16 mouse cellular contexts compared by ENCODE assay signal in genomic region chr2:41666296-41666695, GRCm38 (mm10).
DNase-seq lines count a peak whose midpoint lies in the region; ATAC-seq and TF ChIP-seq lines count a peak whose summit lies in the region.
"Had no signal": no experiment of that assay in that cellular context is flagged by ENCODE, and none has a peak within 500 bp of the region (broad histone marks: within the 10 kb centered on the region; RNA-seq: fewer than 3 reads in every experiment).

No protein-coding gene starts in this region.

- no peaks in the 10 kb centered on the region for H3K27me3 ChIP-seq in intestine, embryonic 15.5 days (replicated peaks)
- H3K27me3 ChIP-seq in intestine, embryonic 16.5 days (replicated peaks; ENCODE audit: control insufficient read depth, insufficient read depth, low read length): no peaks in the 10 kb centered on the region
- H3K27me3 ChIP-seq in stomach, embryonic 15.5 days (replicated peaks): no peaks in the 10 kb centered on the region
- H3K27me3 ChIP-seq in stomach, postnatal 0 days (ENCODE audit: control insufficient read depth, insufficient read depth, low read length): no peaks in the 10 kb centered on the region
- H3K27me3 ChIP-seq: embryonic facial prominence, embryonic 13.5 days; forebrain, embryonic 12.5 days; heart, embryonic 13.5 days had no signal

- no peak overlapping the region for H3K27ac ChIP-seq in intestine, embryonic 15.5 days
- H3K27ac ChIP-seq in intestine, embryonic 16.5 days (ENCODE audit: low read length): no peak overlapping the region
- no peak overlapping the region for H3K27ac ChIP-seq in stomach, embryonic 15.5 days
- no peak overlapping the region for H3K27ac ChIP-seq in stomach, postnatal 0 days (replicated peaks)
- H3K27ac ChIP-seq: embryonic facial prominence, embryonic 13.5 days; forebrain, embryonic 12.5 days; heart, embryonic 13.5 days; hindbrain, postnatal 0 days had no signal

- no peak for TF ChIP-seq CTCF in stomach, postnatal 0 days (IDR thresholded peaks at IDR 0.05; ENCODE audit: low read depth)

- H3K9me3 ChIP-seq in intestine, embryonic 15.5 days: no peaks in the 10 kb centered on the region
- no peaks in the 10 kb centered on the region for H3K9me3 ChIP-seq in intestine, embryonic 16.5 days (ENCODE audit: control insufficient read depth, low read length)
- H3K9me3 ChIP-seq in stomach, embryonic 15.5 days: no peaks in the 10 kb centered on the region
- H3K9me3 ChIP-seq in stomach, postnatal 0 days (ENCODE audit: control insufficient read depth, low read length): no peaks in the 10 kb centered on the region
- H3K9me3 ChIP-seq: embryonic facial prominence, embryonic 13.5 days; forebrain, embryonic 12.5 days; heart, embryonic 13.5 days had no signal

- TF ChIP-seq EP300 in stomach, postnatal 0 days (optimal IDR thresholded peaks at IDR 0.05): no peak

- H3K4me1 ChIP-seq in intestine, embryonic 15.5 days (replicated peaks): no peaks in the 10 kb centered on the region
- H3K4me1 ChIP-seq in intestine, embryonic 16.5 days (ENCODE audit: control insufficient read depth, insufficient read depth, low read length): no peaks in the 10 kb centered on the region
- H3K4me1 ChIP-seq in stomach, embryonic 15.5 days: no peaks in the 10 kb centered on the region
- H3K4me1 ChIP-seq in stomach, postnatal 0 days (replicated peaks; ENCODE audit: control insufficient read depth, insufficient read depth): no peaks in the 10 kb centered on the region
- H3K4me1 ChIP-seq: embryonic facial prominence, embryonic 13.5 days; heart, embryonic 13.5 days had no signal

- peak; percentile 6 for DNase-seq in adrenal gland, postnatal 14 days
- DNase-seq in adrenal gland, postnatal 36 days: no peak
- DNase-seq in stomach, postnatal 0 days (ENCODE audit: low spot score): no peak
- no peak for DNase-seq in urinary bladder, postnatal 10 days (ENCODE audit: low spot score)
- DNase-seq: cerebellum, adult 11-12 months; gastrocnemius, postnatal 36 days; heart, adult 11 months; heart, postnatal 36 days; kidney, adult 2 months had no signal

- H3K9ac ChIP-seq in intestine, embryonic 15.5 days: no peak overlapping the region
- no peak overlapping the region for H3K9ac ChIP-seq in intestine, embryonic 16.5 days (ENCODE audit: low read depth, low read length)
- no peak overlapping the region for H3K9ac ChIP-seq in stomach, embryonic 15.5 days
- no peak overlapping the region for H3K9ac ChIP-seq in stomach, postnatal 0 days (ENCODE audit: low read length)
- H3K9ac ChIP-seq: embryonic facial prominence, embryonic 13.5 days; forebrain, embryonic 12.5 days; heart, embryonic 13.5 days had no signal

- H3K4me3 ChIP-seq in intestine, embryonic 15.5 days (replicated peaks): no peak overlapping the region
- no peak overlapping the region for H3K4me3 ChIP-seq in intestine, embryonic 16.5 days (ENCODE audit: low read length)
- H3K4me3 ChIP-seq in stomach, embryonic 15.5 days (replicated peaks): no peak overlapping the region
- no peak overlapping the region for H3K4me3 ChIP-seq in stomach, postnatal 0 days (ENCODE audit: low read depth, low read length)
- H3K4me3 ChIP-seq: embryonic facial prominence, embryonic 13.5 days; forebrain, embryonic 12.5 days; heart, embryonic 13.5 days had no signal

- no peak overlapping the region for H3K4me2 ChIP-seq in intestine, embryonic 15.5 days (replicated peaks)
- no peak overlapping the region for H3K4me2 ChIP-seq in intestine, embryonic 16.5 days (ENCODE audit: low read depth, low read length)
- no peak overlapping the region for H3K4me2 ChIP-seq in stomach, embryonic 15.5 days
- H3K4me2 ChIP-seq in stomach, postnatal 0 days (replicated peaks; ENCODE audit: low read depth): no peak overlapping the region
- H3K4me2 ChIP-seq: embryonic facial prominence, embryonic 13.5 days; forebrain, embryonic 12.5 days; heart, embryonic 13.5 days had no signal

- WGBS in intestine, embryonic 15.5 days: 63% methylated on average over 2 of the region's 2 CpGs
- WGBS in intestine, embryonic 16.5 days: 52% methylated on average over 2 of the region's 2 CpGs
- 67% methylated on average over 2 of the region's 2 CpGs for WGBS in stomach, embryonic 15.5 days
- WGBS in stomach, postnatal 0 days: 41% methylated on average over 2 of the region's 2 CpGs

- ATAC-seq in intestine, embryonic 15.5 days: 0 out of 2 replicates have a peak, but pooled peaks have one; percentile 15
- ATAC-seq in intestine, embryonic 16.5 days: no peak
- ATAC-seq in stomach, embryonic 15.5 days (ENCODE audit: insufficient read depth, low FRiP score, low read depth): peak; percentile 35; the same call in 1 of the 2 replicates
- no peak for ATAC-seq in stomach, postnatal 0 days (ENCODE audit: low FRiP score, low TSS enrichment)
- ATAC-seq: hindbrain, postnatal 0 days had no signal

- no peaks in the 10 kb centered on the region for H3K36me3 ChIP-seq in intestine, embryonic 15.5 days
- no peaks in the 10 kb centered on the region for H3K36me3 ChIP-seq in intestine, embryonic 16.5 days (ENCODE audit: control insufficient read depth, insufficient read depth, low read length)
- H3K36me3 ChIP-seq in stomach, embryonic 15.5 days: no peaks in the 10 kb centered on the region
- H3K36me3 ChIP-seq in stomach, postnatal 0 days (ENCODE audit: control insufficient read depth, insufficient read depth, low read length): no peaks in the 10 kb centered on the region
- H3K36me3 ChIP-seq: embryonic facial prominence, embryonic 13.5 days; forebrain, embryonic 12.5 days; heart, embryonic 13.5 days had no signal

Comparison
In these comparisons a context has a peak if more than half of its experiments do, and no peak if none do; other contexts are left out.
1. ATAC-seq: peak in intestine, embryonic 15.5 days (single experiment) and stomach, embryonic 15.5 days (single experiment); none in intestine, embryonic 16.5 days (single experiment) and stomach, postnatal 0 days (single experiment).